Mouse (Mus musculus): ENCODE data around the gene Tm9sf2.

- TF ChIP-seq CTCF (IDR thresholded peaks at IDR 0.05; ENCODE audit: control insufficient read depth, insufficient read depth, low read length) (no peak), POLR2A (IDR thresholded peaks at IDR 0.05; ENCODE audit: borderline replicate concordance, control insufficient read depth, low read depth, low read length) (no peak)
Measured at GRCm38 (mm10) chr14:122063599-122063998, 43.2 kb upstream of the Tm9sf2 start.

Measured in bone marrow, adult 2 months (tissue).